Mouse (Mus musculus) kidney, embryonic 15.5 days (tissue): Measurements from ENCODE around the gene Tlr6. TPM values are rescaled to one million over a fixed set of nuclear protein-coding genes. Genes with fewer than 3 reads are reported as not detected.
A peak's percentile ranks its signal among the peaks of the same experiment; 100 is the strongest.

Source experiments
- ATAC-seq: fragments of 200-750 bp; cut with Nextera tagmentation; replicated peaks from 2 replicates; pipeline ENCODE4 v1.8.0; 2017; ENCODE audit warnings: moderate TSS enrichment; ENCODE audit not compliant: low FRiP score
- H3K27ac ChIP-seq: fragments of 300-500 bp; sonication (generic); 2 replicates; pipeline ENCODE4 v1.5.1; 2015; ENCODE audit warnings: mild to moderate bottlenecking, inconsistent platforms
- H3K27me3 ChIP-seq: fragments of 300-500 bp; sonication (generic); 2 replicates; pipeline ENCODE4 v1.6.1; 2015; ENCODE audit warnings: inconsistent platforms
- H3K36me3 ChIP-seq: fragments of 300-500 bp; sonication (generic); 2 replicates; pipeline ENCODE4 v1.6.1; 2015; ENCODE audit warnings: inconsistent platforms
- H3K4me1 ChIP-seq: fragments of 300-500 bp; sonication (generic); 2 replicates; pipeline ENCODE4 v1.6.1; 2015; ENCODE audit warnings: inconsistent platforms
- H3K4me2 ChIP-seq: fragments of 300-500 bp; sonication (generic); 2 replicates; pipeline ENCODE4 v1.6.1; 2015; ENCODE audit warnings: moderate library complexity, mild to moderate bottlenecking, inconsistent platforms
- H3K4me3 ChIP-seq: fragments of 300-500 bp; sonication (generic); replicated peaks from 2 replicates; pipeline ENCODE4 v1.5.1; 2015; ENCODE audit warnings: mild to moderate bottlenecking, inconsistent platforms
- H3K9ac ChIP-seq: fragments of 300-500 bp; sonication (generic); 2 replicates; pipeline ENCODE4 v1.6.1; 2015; ENCODE audit warnings: mild to moderate bottlenecking, inconsistent platforms
- H3K9me3 ChIP-seq: fragments of 300-500 bp; sonication (generic); replicated peaks from 2 replicates; pipeline ENCODE4 v1.6.1; 2016; ENCODE audit warnings: inconsistent platforms
- WGBS: fragments of 180-500 bp; shearing (Covaris S2); methylation state at CpG from one replicate; pipeline ENCODE4 v1.1.7; 2015; ENCODE audit warnings: mixed read lengths; 5-methylcytosine and 5-hydroxymethylcytosine counted together
- polyA plus RNA-seq: library from polyadenylated mRNA; unstranded; fragments of >200 nt; fragmentation: Nextera tagmentation; extraction: Ambion mirVana; gene quantifications from 2 replicates; pipeline ENCODE4 v1.2.1, GENCODE M21; 2015

Gene Tlr6
- polyA plus RNA-seq, 1 experiment from 2014 or later = 0.60 TPM

DNA sequence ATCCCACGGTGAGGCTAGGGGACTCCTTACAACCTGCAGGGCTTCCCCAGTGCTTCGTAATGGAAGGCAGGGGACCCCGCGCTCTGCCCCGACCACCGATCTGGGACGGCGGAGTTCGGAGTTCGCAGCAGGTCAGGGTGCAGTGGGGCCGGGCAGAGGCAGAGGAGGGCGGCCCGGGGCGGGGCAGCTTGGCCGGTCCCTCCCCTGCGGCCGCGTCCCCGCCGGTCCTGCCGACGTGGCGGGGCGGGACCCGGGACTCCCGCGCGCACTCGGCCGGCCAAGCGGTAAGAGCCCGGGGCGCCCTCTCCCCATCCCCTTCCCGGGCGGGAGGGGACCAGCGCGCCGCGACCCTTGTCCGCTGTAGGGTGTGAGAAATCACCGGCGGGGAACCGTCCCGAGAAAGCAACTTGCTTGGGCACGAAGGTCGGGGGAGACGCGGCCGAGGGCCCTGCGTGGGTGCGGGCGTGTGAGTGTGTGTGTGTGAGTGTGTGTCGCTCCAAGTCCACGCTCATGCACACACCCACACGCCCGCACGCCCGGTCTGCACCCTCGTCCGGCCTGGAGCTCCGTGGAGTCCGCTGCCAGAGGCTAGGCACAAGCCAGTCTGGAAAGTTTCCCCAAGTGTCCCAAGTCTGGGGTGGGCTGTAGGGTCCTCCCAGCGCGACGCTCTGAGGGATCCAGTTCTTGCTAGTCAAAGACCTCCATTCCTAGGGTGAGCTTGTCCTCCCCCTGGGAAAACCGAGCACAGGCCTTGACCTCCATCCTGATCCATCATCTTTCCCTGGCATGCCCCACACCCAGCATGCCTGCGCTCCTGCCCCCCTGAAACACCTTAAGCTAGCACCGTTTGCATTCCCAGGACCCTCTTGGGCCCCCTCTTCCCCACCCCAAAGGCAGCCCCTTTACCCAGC is 10.2 kb upstream of the Tlr6 start, which contains the start of gene Fam114a1:
TSS of gene Fam114a1 (plus strand) at position 211 of the 911 bp plus-strand sequence.
- H3K27ac ChIP-seq = peak within 1 kb of the TSS; percentile 83
- H3K4me3 ChIP-seq = peak within 1 kb of the TSS; percentile 71
- 1% methylated on average over 66 of the region's 68 CpGs for WGBS
- peak; percentile 92 for ATAC-seq
- no peaks in the 10 kb centered on the region for H3K9me3 ChIP-seq
- peak within 1 kb of the TSS; percentile 76 for H3K9ac ChIP-seq
- H3K4me2 ChIP-seq = peak within 1 kb of the TSS; percentile 84
- H3K36me3 ChIP-seq = no peaks in the 10 kb centered on the region
- no peaks in the 10 kb centered on the region for H3K27me3 ChIP-seq
- H3K4me1 ChIP-seq = peaks cover 20% of the 10 kb centered on the region

GRCm38 (mm10) chr5:64968961-64969860 is 9.3 kb upstream of the Tlr6 start:
- peak overlapping the region; percentile 84 for H3K4me2 ChIP-seq
- 6% methylated on average over 13 of the region's 14 CpGs for WGBS
- H3K9ac ChIP-seq = peak overlapping the region; percentile 76
- H3K36me3 ChIP-seq = no peaks in the 10 kb centered on the region
- H3K4me3 ChIP-seq = peak overlapping the region; percentile 71
- H3K27me3 ChIP-seq = no peaks in the 10 kb centered on the region
- no peaks in the 10 kb centered on the region for H3K9me3 ChIP-seq
- peaks cover 20% of the 10 kb centered on the region for H3K4me1 ChIP-seq
- ATAC-seq = peak; percentile 81
- peak overlapping the region; percentile 83 for H3K27ac ChIP-seq

- Histone ChIP-seq H3K27me3 (no peaks in the 10 kb centered on the region), H3K4me2 (no peak overlapping the region), H3K4me1 (0 out of 2 replicates have a peak, but pooled peaks cover 2% of the 10 kb centered on the region), H3K36me3 (no peaks in the 10 kb centered on the region), H3K27ac (no peak overlapping the region), H3K9ac (no peak overlapping the region), H3K9me3 (no peaks in the 10 kb centered on the region), H3K4me3 (no peak overlapping the region)
- 90% methylated on average over 3 of the region's 3 CpGs for WGBS
- ATAC-seq = no peak
Measured at GRCm38 (mm10) chr5:64963735-64964134, 3.8 kb upstream of the Tlr6 start.

DNA sequence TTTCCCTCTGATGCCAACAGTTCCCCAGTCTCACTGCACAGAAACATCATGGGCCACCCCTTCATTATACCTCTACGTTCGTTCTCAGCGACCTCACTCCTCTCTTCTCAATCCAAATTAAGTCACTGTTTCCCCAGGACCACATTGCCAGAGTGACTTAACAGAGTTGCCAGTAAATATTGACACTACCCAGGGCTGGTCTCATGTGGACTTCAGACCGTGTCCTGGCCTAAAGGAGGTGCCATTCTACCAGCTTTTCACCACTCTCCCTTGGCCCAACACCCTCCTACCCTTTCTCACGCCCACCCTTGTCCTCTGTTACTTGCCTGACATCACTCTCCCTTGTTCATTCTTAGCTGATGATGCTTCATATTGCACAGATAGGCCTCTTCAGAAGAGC is 3.4 kb upstream of the Tlr6 start:
- Histone ChIP-seq H3K4me2 (no peak overlapping the region), H3K4me3 (no peak overlapping the region), H3K27ac (no peak overlapping the region), H3K4me1 (no peaks in the 10 kb centered on the region), H3K36me3 (no peaks in the 10 kb centered on the region), H3K9ac (no peak overlapping the region), H3K9me3 (no peaks in the 10 kb centered on the region), H3K27me3 (no peaks in the 10 kb centered on the region)
- no peak for ATAC-seq
- WGBS = 81% methylated on average over 5 of the region's 5 CpGs

DNA sequence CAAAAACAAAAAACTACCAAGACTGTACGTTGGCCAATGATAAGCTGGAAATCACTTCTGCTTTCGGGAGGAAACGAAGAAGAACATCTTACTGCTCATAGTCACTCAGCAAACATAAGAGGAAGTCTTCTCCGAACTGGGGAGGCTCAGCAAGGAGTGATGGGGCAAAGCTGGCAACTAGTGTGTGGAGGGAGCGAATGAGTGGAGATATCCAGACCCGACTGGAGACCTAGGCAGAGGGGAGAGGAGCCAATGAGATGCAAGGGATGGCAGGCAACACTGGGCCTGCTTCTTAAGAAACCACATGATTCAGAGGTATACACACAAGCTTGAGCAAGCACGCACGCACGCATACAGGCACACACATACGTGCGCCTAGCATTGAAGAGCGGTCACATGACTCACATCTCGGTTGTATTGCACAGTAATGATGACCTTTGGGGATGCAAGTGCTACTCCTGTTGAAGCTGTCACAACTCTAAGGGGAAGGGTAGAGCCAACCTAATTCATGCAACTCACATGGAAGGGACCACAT is 1.0 kb upstream of the Tlr6 start:
- no peak overlapping the region for H3K27ac ChIP-seq
- no peaks in the 10 kb centered on the region for H3K9me3 ChIP-seq
- H3K27me3 ChIP-seq = no peaks in the 10 kb centered on the region
- H3K4me3 ChIP-seq = no peak overlapping the region
- no peak for ATAC-seq
- H3K36me3 ChIP-seq = no peaks in the 10 kb centered on the region
- H3K9ac ChIP-seq = no peak overlapping the region
- H3K4me1 ChIP-seq = no peaks in the 10 kb centered on the region
- H3K4me2 ChIP-seq = no peak overlapping the region
- WGBS = 85% methylated on average over 13 of the region's 13 CpGs

DNA sequence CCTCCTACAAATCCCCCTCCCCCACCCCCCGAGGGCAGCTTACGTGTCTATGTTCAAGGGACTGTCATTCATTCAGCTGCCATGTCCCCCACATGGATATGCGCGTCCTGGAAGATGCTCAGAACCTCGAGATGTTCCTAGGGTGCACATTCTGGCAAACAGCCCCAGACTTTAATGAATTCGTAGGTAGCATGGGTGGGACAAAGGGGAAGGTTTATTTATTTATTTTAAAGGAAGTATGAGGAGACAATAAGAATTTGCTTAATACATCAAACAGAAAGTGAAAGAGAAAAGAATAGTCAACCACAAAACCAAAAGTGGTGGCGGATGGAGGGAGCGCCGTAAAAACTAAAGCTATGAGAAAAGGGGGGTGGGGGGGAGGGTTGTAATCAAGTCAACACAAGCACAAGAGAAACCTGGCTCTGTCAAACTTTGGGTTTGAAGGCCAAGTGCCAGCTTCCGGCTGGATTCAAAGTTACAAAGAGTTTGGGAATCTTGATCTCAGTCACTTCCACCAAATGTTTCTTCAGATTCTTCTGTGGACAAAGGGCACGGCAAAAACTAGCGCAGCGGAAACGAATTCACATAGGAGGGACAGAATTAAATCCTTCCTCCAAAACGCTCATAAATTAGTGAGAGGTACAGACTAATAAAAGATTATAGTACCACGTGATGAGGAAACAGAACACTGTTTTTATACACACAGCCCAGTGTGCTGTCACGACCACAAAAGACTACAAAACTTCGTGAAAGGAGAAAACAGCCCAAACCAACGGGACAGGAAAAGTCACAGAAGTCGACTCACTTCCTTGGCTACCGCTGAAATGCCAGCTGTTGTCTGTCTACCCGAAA is 680 bp downstream of the Tlr6 start:
- WGBS = 76% methylated on average over 22 of the region's 22 CpGs
- Histone ChIP-seq H3K27ac (peak overlapping the region; percentile 48; the same call in 1 of the 2 replicates), H3K4me3 (no peak overlapping the region), H3K36me3 (no peaks in the 10 kb centered on the region), H3K9ac (no peak overlapping the region), H3K4me1 (no peaks in the 10 kb centered on the region), H3K9me3 (no peaks in the 10 kb centered on the region), H3K27me3 (no peaks in the 10 kb centered on the region), H3K4me2 (peak overlapping the region; percentile 36)
- ATAC-seq = no peak

GRCm38 (mm10) chr5:64954931-64955330 is 5.0 kb downstream of the Tlr6 start:
- Histone ChIP-seq H3K4me2 (no peak overlapping the region), H3K9ac (no peak overlapping the region), H3K27ac (no peak overlapping the region), H3K36me3 (no peaks in the 10 kb centered on the region), H3K27me3 (no peaks in the 10 kb centered on the region), H3K9me3 (no peaks in the 10 kb centered on the region), H3K4me1 (no peaks in the 10 kb centered on the region), H3K4me3 (no peak overlapping the region)
- WGBS = 76% methylated on average over 8 of the region's 8 CpGs
- no peak for ATAC-seq

DNA sequence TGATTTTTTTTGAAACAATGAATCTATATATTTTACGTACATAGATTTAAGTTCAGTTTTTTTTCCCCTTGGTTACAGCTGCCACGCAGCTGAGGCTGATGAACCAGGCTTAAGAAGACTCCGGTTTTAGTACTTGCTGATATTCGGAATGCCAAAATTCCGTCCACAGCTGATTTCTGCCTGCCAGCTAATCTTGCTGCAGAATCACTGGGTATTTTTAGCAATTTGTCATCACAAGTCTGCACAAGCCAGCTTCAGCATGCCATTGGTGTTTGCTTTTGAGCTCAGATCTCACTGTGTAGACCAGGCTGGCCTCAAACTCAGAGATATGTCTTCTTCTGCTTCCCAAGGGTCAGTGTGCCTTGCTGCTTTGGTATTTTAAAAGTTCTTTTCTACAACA is 8.4 kb downstream of the Tlr6 start:
- no peak for ATAC-seq
- 84% methylated on average over 5 of the region's 5 CpGs for WGBS
- H3K4me3 ChIP-seq = no peak overlapping the region

DNA sequence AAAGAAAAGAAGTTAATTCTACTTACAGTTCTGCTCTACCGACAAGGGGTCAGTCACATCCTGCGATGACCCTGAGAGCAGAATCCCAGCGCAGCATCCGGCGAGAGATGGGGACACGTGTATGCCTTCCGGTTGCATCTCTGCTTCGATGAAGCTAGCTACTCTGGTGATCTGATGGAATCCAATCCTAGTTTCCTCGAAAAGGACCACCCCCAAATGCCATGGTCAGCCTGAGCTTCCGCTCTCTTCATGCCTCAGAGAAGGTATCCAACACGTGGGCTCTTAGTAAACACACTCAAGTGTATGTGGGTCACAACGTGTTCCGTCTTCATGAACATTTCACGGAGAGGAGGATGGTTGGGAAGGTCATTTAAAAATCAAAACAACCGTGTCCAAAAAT is 27.1 kb downstream of the Tlr6 start:
- H3K36me3 ChIP-seq = no peaks in the 10 kb centered on the region
- WGBS = 87% methylated on average over 15 of the region's 15 CpGs
- no peak overlapping the region for H3K9ac ChIP-seq
- H3K27ac ChIP-seq = no peak overlapping the region
- no peak overlapping the region for H3K4me2 ChIP-seq
- no peaks in the 10 kb centered on the region for H3K9me3 ChIP-seq
- no peak overlapping the region for H3K4me3 ChIP-seq
- no peak for ATAC-seq
- H3K4me1 ChIP-seq = no peaks in the 10 kb centered on the region
- H3K27me3 ChIP-seq = no peaks in the 10 kb centered on the region

More for the DNA sequence above, 8.4 kb downstream of the Tlr6 start:
- Histone ChIP-seq H3K4me2 (no peak overlapping the region), H3K9me3 (no peaks in the 10 kb centered on the region), H3K27ac (no peak overlapping the region), H3K36me3 (no peaks in the 10 kb centered on the region), H3K27me3 (no peaks in the 10 kb centered on the region), H3K9ac (no peak overlapping the region), H3K4me1 (no peaks in the 10 kb centered on the region)

DNA sequence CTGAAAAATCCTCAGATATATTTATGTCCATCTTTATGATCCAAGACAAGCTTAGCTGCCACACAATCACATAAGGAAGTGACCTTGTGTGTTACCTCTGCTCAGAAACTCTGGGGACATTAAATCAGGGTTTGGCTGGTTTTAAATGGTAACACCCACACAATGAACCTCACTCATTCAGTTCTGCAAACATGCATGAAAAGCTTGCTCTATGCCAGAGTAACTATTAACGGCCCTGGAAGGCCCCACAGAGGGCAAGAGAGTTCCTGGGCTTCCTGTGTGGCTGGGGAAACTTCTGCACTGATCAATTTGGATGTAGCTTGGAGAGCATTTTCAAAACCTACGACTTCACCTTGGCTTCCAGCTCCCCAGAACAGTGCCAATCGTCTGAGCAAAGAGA is 27.7 kb downstream of the Tlr6 start:
- Histone ChIP-seq H3K27me3 (no peaks in the 10 kb centered on the region), H3K4me2 (no peak overlapping the region), H3K9me3 (no peaks in the 10 kb centered on the region), H3K4me1 (no peaks in the 10 kb centered on the region), H3K4me3 (no peak overlapping the region), H3K36me3 (no peaks in the 10 kb centered on the region), H3K9ac (no peak overlapping the region), H3K27ac (no peak overlapping the region)
- ATAC-seq = no peak
- 51% methylated on average over 3 of the region's 3 CpGs for WGBS

DNA sequence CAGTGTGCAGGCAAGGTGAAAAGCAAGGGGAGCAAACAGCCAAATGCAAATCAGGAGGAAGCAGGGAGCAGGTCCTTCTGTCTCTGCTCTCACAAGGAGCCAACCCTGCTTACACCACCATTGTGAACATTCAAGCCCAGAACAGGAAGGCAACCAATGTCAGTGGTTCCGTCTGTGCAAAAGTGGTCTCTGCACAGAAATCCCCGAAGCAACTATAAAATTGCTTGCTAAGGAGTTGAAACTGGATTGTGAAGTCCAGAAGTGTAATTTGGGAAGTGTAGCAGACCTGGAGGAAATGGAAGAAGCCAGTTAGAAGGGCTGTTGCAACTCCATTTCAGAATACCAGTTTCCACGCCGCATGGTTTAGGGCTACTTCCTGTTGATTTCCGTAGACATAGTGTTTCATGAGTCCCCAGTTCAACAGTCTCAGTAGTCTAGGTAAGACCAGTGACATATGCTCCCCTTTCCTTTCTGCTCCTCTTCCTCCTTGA is 37.0 kb downstream of the Tlr6 start:
- whole genome bisulfite sequencing = 89% methylated on average over 5 of the region's 5 CpGs
- no peak overlapping the region for H3K27ac ChIP-seq
- no peak for ATAC-seq
- no peaks in the 10 kb centered on the region for H3K36me3 ChIP-seq
- no peak overlapping the region for H3K9ac ChIP-seq
- H3K4me2 ChIP-seq = no peak overlapping the region
- H3K4me1 ChIP-seq = no peaks in the 10 kb centered on the region
- H3K4me3 ChIP-seq = no peak overlapping the region
- H3K27me3 ChIP-seq = no peaks in the 10 kb centered on the region
- no peaks in the 10 kb centered on the region for H3K9me3 ChIP-seq
